Mouse (Mus musculus): ENCODE data around the gene Gm20850.
"Not testable (repeated sequence)": the region's sequence is repeated elsewhere in the genome, so short reads cannot be mapped to it uniquely, and the experiment has no call there.

The Gm20850 gene

GRCm38 (mm10) chrY:75715022-75715421, at the start of gene Gm20850:
TSS of gene Gm20850 (plus strand) at chrY:75715322.
- DNase-seq (ENCODE audit: low spot score): not testable (repeated sequence)
